Mouse (Mus musculus): ENCODE results near the gene Usp31. TPM values are rescaled to one million over a fixed set of nuclear protein-coding genes. Genes with fewer than 3 reads are reported as not detected.

Usp31 gene
- polyA plus RNA-seq, 1 experiment from 2014 or later, result 1.3 TPM

DNA sequence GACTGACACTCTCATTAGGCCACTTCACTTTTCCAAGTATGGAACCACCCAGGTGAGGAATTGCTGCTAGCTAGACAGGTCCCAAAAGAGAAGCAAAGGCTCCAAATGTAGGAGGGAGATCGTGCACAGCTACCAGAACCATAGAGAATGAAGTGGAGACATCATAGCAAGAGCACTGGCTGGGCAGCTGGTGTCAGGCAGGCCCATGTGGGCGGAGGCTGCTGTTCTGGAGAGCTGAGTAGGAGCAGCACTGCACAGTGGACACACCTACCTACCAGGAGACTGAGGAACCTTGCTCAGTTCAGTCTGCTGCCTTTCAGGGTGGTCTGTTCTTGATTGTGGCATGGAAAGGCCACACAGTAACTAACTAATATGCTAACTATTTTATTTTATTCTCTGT is 52.4 kb downstream of the Usp31 start:
- Histone ChIP-seq H3K4me2 (no peak overlapping the region), H3K9ac (no peak overlapping the region), H3K4me1 (replicated peaks) (peaks cover 3% of the 10 kb centered on the region; the same call in 1 of the 2 replicates), H3K9me3 (replicated peaks) (no peaks in the 10 kb centered on the region), H3K27me3 (no peaks in the 10 kb centered on the region), H3K36me3 (peaks cover 26% of the 10 kb centered on the region), H3K27ac (no peak overlapping the region), H3K4me3 (no peak overlapping the region)
- 88% methylated on average over 2 of the region's 2 CpGs for WGBS
- ATAC-seq (replicated peaks; ENCODE audit: insufficient number of reproducible peaks, insufficient read depth, low FRiP score, low read depth), result no peak

DNA sequence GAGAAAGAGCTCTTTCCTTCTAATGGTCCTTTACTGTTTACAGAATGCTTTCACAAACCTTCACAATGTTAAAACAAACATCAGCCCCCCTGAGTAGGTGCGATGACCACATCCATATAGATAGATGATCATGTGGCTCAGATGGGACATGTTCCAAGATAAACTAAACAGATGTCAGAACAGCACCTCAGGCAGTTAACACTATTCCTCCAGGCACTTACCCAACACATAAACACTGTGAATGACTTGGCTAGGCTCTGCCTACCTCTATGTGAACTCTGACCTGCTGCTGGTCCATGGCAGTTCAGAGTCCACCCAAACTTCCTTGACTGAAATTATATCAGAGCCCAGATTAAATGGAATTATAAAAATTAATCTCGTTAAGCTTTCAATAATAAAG is 54.4 kb downstream of the Usp31 start:
- no peak for ATAC-seq (replicated peaks; ENCODE audit: insufficient number of reproducible peaks, insufficient read depth, low FRiP score, low read depth)
- H3K36me3 ChIP-seq, result peaks cover 35% of the 10 kb centered on the region
- 89% methylated on average over 2 of the region's 2 CpGs for WGBS

GRCm38 (mm10) chr7:121650724-121651123 is 56.3 kb downstream of the Usp31 start:
- Histone ChIP-seq H3K4me3 (no peak overlapping the region), H3K9me3 (replicated peaks) (no peaks in the 10 kb centered on the region), H3K36me3 (peaks cover 35% of the 10 kb centered on the region), H3K27ac (no peak overlapping the region), H3K27me3 (no peaks in the 10 kb centered on the region), H3K4me1 (replicated peaks) (no peaks in the 10 kb centered on the region), H3K9ac (no peak overlapping the region), H3K4me2 (no peak overlapping the region)
- no peak for ATAC-seq (replicated peaks; ENCODE audit: insufficient number of reproducible peaks, insufficient read depth, low FRiP score, low read depth)
- 89% methylated on average over 3 of the region's 3 CpGs for WGBS

More for the DNA sequence above, 54.4 kb downstream of the Usp31 start:
- Histone ChIP-seq H3K4me3 (no peak overlapping the region), H3K4me1 (replicated peaks) (peaks cover 3% of the 10 kb centered on the region; the same call in 1 of the 2 replicates), H3K9me3 (replicated peaks) (no peaks in the 10 kb centered on the region), H3K4me2 (no peak overlapping the region), H3K27ac (no peak overlapping the region), H3K27me3 (no peaks in the 10 kb centered on the region), H3K9ac (no peak overlapping the region)

DNA sequence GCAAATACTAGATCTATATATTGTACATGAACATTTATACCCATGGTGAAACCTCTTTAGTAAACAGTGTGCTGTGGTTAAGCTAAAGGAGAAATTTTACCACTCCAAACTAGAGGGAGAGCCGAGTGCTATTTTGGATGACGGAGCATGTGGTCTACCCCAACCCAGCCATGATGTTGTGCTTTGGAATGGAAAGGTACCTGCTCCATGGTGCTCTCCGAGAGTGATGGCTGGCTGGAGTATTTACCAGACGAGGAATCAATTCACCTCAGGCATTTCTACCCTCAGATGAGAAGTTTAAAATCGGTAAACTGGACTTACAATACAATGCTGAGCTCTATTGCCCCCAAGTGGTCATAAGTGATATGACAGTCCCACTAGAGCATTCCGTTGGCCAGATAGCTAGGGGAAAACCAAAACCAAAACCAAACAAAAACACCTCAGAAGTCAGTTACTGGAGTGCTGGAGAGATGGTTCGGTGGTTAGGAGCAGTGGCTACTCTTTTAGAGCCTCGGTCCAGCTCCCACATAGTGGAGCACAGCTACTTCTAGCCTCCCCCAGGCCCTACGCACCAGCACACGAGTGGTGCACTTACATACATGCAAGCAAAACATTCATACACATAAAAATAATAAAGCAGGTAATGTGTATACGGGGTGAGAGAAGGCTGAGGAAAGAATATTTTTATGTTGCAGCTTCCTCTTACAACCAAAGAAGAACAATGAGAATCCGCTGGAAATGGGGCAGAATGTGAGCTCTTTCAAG is 65.9 kb downstream of the Usp31 start:
- no peak for ATAC-seq (replicated peaks; ENCODE audit: insufficient number of reproducible peaks, insufficient read depth, low FRiP score, low read depth)

GRCm38 (mm10) chr7:121636732-121637131 is 70.3 kb downstream of the Usp31 start:
- no peak overlapping the region for H3K4me3 ChIP-seq
- no peak overlapping the region for H3K9ac ChIP-seq
- H3K27ac ChIP-seq, result no peak overlapping the region
- H3K4me2 ChIP-seq, result no peak overlapping the region
- 79% methylated on average over 5 of the region's 5 CpGs for WGBS
- no peaks in the 10 kb centered on the region for H3K27me3 ChIP-seq
- H3K36me3 ChIP-seq, result no peaks in the 10 kb centered on the region
- H3K4me1 ChIP-seq (replicated peaks), result no peaks in the 10 kb centered on the region; the same call in 1 of the 2 replicates
- H3K9me3 ChIP-seq (replicated peaks), result no peaks in the 10 kb centered on the region
- no peak for ATAC-seq (replicated peaks; ENCODE audit: insufficient number of reproducible peaks, insufficient read depth, low FRiP score, low read depth)

More for the DNA sequence above, 65.9 kb downstream of the Usp31 start:
- H3K4me1 ChIP-seq (replicated peaks), result no peaks in the 10 kb centered on the region; the same call in 1 of the 2 replicates
- WGBS, result 53% methylated on average over 12 of the region's 12 CpGs
- no peak overlapping the region for H3K27ac ChIP-seq
- no peaks in the 10 kb centered on the region for H3K27me3 ChIP-seq
- no peak overlapping the region for H3K4me2 ChIP-seq
- 0 out of 2 replicates have a peak, but pooled peaks cover 3% of the 10 kb centered on the region for H3K36me3 ChIP-seq
- H3K4me3 ChIP-seq, result no peak overlapping the region
- H3K9me3 ChIP-seq (replicated peaks), result no peaks in the 10 kb centered on the region
- no peak overlapping the region for H3K9ac ChIP-seq

GRCm38 (mm10) chr7:121634236-121634635 is 72.8 kb downstream of the Usp31 start:
- 42% methylated on average over 3 of the region's 3 CpGs for WGBS
- Histone ChIP-seq H3K9ac (no peak overlapping the region), H3K4me2 (no peak overlapping the region), H3K4me1 (replicated peaks) (no peaks in the 10 kb centered on the region; the same call in 1 of the 2 replicates), H3K4me3 (no peak overlapping the region), H3K9me3 (replicated peaks) (no peaks in the 10 kb centered on the region), H3K36me3 (no peaks in the 10 kb centered on the region), H3K27me3 (no peaks in the 10 kb centered on the region), H3K27ac (no peak overlapping the region)
- ATAC-seq (replicated peaks; ENCODE audit: insufficient number of reproducible peaks, insufficient read depth, low FRiP score, low read depth), result no peak

DNA sequence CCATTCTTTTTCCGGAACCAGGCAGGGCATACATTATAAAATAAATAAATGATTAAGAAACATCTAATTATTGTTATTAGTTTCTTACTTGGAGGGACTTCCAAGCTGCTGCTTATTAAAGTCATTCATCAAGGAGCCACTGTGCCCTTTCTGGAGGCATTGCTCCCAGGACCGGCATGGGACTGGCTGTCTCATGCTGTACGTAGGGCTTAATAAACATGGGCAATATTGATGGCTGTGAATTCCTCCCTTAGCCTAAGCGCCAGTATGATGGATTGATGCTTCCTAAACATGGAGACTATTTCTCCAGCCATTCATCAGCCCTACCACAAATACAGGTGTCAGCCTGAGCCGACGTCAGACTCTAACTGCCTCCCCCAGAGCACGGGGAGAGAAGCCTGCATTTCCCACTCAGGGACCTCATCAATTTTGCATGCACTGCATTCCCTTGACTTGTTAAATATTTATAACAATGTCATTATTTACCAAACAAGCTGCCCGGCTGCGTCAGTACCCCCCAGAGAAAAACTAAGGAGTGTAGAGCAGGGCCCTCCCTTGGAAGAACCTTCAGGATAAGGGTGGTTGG is 84.1 kb downstream of the Usp31 start:
- no peaks in the 10 kb centered on the region for H3K27me3 ChIP-seq
- 67% methylated on average over 9 of the region's 9 CpGs for WGBS
- no peaks in the 10 kb centered on the region for H3K9me3 ChIP-seq (replicated peaks)
- H3K4me3 ChIP-seq, result no peak overlapping the region
- no peaks in the 10 kb centered on the region for H3K36me3 ChIP-seq
- H3K4me2 ChIP-seq, result no peak overlapping the region
- ATAC-seq (replicated peaks; ENCODE audit: insufficient number of reproducible peaks, insufficient read depth, low FRiP score, low read depth), result no peak
- H3K4me1 ChIP-seq (replicated peaks), result no peaks in the 10 kb centered on the region
- H3K9ac ChIP-seq, result no peak overlapping the region
- H3K27ac ChIP-seq, result no peak overlapping the region

- Histone ChIP-seq H3K9ac (no peak overlapping the region), H3K27ac (no peak overlapping the region), H3K27me3 (no peaks in the 10 kb centered on the region), H3K36me3 (no peaks in the 10 kb centered on the region), H3K4me1 (replicated peaks) (no peaks in the 10 kb centered on the region), H3K9me3 (replicated peaks) (no peaks in the 10 kb centered on the region), H3K4me3 (no peak overlapping the region), H3K4me2 (no peak overlapping the region)
- WGBS, result 64% methylated on average over 6 of the region's 6 CpGs
- no peak for ATAC-seq (replicated peaks; ENCODE audit: insufficient number of reproducible peaks, insufficient read depth, low FRiP score, low read depth)
Measured at GRCm38 (mm10) chr7:121622433-121622832, 84.6 kb downstream of the Usp31 start.

DNA sequence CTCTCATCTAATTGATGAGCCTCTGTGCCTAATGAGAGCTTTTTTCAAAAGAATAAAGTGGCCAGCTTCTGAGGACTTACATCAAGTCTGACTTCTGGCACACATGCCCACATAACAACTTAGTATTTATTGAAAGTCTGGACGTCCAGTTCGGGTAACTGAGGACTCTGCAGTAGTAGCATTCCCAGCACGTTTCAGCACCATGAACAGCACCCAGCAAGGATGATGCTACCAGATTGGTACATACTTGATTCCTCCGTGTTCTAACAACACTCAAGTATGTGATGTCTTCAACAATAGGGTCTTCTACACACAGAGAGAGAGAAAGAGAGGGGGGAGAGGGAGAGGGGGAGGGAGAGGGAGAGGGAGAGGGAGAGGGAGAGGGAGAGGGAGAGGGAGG is 105.4 kb downstream of the Usp31 start:
- WGBS, result 22% methylated on average over 4 of the region's 4 CpGs

DNA sequence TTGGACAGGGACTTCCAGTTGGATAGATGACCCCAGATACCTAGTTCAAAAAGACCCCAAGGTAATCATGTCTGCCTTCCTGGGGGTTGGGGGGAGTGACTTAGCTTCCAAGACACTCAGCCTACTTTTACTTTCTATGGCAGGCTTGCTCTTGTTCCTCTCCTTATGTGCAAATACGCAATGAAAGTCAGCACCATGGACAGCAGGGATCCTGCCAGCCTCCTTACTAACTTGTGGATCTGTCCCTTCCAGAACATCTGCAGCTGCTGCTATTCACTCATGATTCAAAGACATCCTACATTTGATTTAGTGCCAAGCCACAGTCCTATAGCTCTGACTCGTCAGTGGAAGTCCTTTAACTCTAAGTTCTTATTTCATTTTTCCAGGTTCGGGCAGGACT is 110.7 kb downstream of the Usp31 start:
- no peaks in the 10 kb centered on the region for H3K36me3 ChIP-seq
- no peak for ATAC-seq (replicated peaks; ENCODE audit: insufficient number of reproducible peaks, insufficient read depth, low FRiP score, low read depth)
- no peaks in the 10 kb centered on the region for H3K9me3 ChIP-seq (replicated peaks)
- no peak overlapping the region for H3K27ac ChIP-seq
- H3K4me3 ChIP-seq, result no peak overlapping the region
- no peaks in the 10 kb centered on the region for H3K4me1 ChIP-seq (replicated peaks)
- no peaks in the 10 kb centered on the region for H3K27me3 ChIP-seq
- WGBS, result 49% methylated on average over 3 of the region's 3 CpGs
- no peak overlapping the region for H3K9ac ChIP-seq
- no peak overlapping the region for H3K4me2 ChIP-seq

More for the DNA sequence above, 105.4 kb downstream of the Usp31 start:
- Histone ChIP-seq H3K36me3 (no peaks in the 10 kb centered on the region), H3K27me3 (no peaks in the 10 kb centered on the region), H3K4me1 (replicated peaks) (no peaks in the 10 kb centered on the region), H3K4me3 (no peak overlapping the region), H3K27ac (no peak overlapping the region), H3K4me2 (no peak overlapping the region), H3K9ac (no peak overlapping the region), H3K9me3 (replicated peaks) (no peaks in the 10 kb centered on the region)
- no peak for ATAC-seq (replicated peaks; ENCODE audit: insufficient number of reproducible peaks, insufficient read depth, low FRiP score, low read depth)

DNA sequence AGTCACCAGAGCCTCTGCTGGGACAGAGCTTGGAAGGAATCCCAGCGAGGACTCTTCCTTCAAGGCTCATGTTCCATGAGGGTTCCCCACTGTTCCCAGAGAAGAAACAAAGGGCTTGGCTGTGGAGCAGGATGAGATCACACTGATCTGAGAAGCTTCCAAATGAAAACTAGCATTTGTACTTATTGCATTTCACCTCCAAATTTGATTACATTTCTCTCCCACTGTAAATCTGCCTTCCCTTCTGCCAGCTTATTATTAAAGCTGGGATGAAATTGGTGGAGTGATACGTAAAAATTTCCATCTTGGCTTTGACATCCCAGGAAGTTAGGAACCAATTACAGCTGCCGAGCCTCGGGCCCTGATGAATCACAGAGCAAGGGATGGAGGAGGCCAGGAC is 111.6 kb downstream of the Usp31 start:
- Histone ChIP-seq H3K4me2 (no peak overlapping the region), H3K4me1 (replicated peaks) (no peaks in the 10 kb centered on the region), H3K9ac (no peak overlapping the region), H3K4me3 (no peak overlapping the region), H3K9me3 (replicated peaks) (no peaks in the 10 kb centered on the region), H3K27me3 (no peaks in the 10 kb centered on the region), H3K36me3 (no peaks in the 10 kb centered on the region), H3K27ac (no peak overlapping the region)
- ATAC-seq (replicated peaks; ENCODE audit: insufficient number of reproducible peaks, insufficient read depth, low FRiP score, low read depth), result no peak
- WGBS, result 75% methylated on average over 4 of the region's 4 CpGs

GRCm38 (mm10) chr7:121595085-121595484 is 112.0 kb downstream of the Usp31 start:
- no peak for ATAC-seq (replicated peaks; ENCODE audit: insufficient number of reproducible peaks, insufficient read depth, low FRiP score, low read depth)
- Histone ChIP-seq H3K36me3 (no peaks in the 10 kb centered on the region), H3K27ac (no peak overlapping the region), H3K4me2 (no peak overlapping the region), H3K4me3 (no peak overlapping the region), H3K27me3 (no peaks in the 10 kb centered on the region), H3K9me3 (replicated peaks) (no peaks in the 10 kb centered on the region), H3K4me1 (replicated peaks) (no peaks in the 10 kb centered on the region), H3K9ac (no peak overlapping the region)
- WGBS, result 76% methylated on average over 5 of the region's 5 CpGs

All from heart, embryonic 15.5 days (tissue).